Mouse (Mus musculus) adrenal gland, postnatal 14 days (tissue): ENCODE measurements around the gene Wscd2. TPM values are rescaled to one million over a fixed set of nuclear protein-coding genes. Genes with fewer than 3 reads are reported as not detected.
"Not testable (repeated sequence)": the region's sequence is repeated elsewhere in the genome, so short reads cannot be mapped to it uniquely, and the experiment has no call there.

ENCODE experiments used
- DNase-seq: peaks from one replicate; pipeline ENCODE4 v3.0.0; 2021; ENCODE audit warnings: mixed read lengths
- total RNA-seq: library from RNA; stranded (reverse); gene quantifications from 2 replicates; pipeline ENCODE4 v1.2.3, GENCODE M21; 2021

The Wscd2 gene
- total RNA-seq, 1 experiment from 2014 or later, result 5.1 TPM

GRCm38 (mm10) chr5:113584439-113584838 lies 94.3 kb downstream of the Wscd2 start:
- no peak for DNase-seq

- DNase-seq, result not testable (repeated sequence)
Observed at GRCm38 (mm10) chr5:113585619-113586457, 95.7 kb downstream of the Wscd2 start.

GRCm38 (mm10) chr5:113586458-113586849 lies 96.3 kb downstream of the Wscd2 start:
- peak; percentile 21 for DNase-seq

GRCm38 (mm10) chr5:113590010-113590640 lies 100.0 kb downstream of the Wscd2 start:
- DNase-seq, result peak; percentile 3

GRCm38 (mm10) chr5:113591166-113591565 lies 101.0 kb downstream of the Wscd2 start:
- peak; percentile 4 for DNase-seq

- peak; percentile 17 for DNase-seq
Observed at GRCm38 (mm10) chr5:113591751-113592230, 101.7 kb downstream of the Wscd2 start.

GRCm38 (mm10) chr5:113593911-113594705 lies 104.0 kb downstream of the Wscd2 start:
- DNase-seq, result no peak

GRCm38 (mm10) chr5:113596252-113596651 lies 106.1 kb downstream of the Wscd2 start:
- DNase-seq, result peak; percentile 2

GRCm38 (mm10) chr5:113596780-113597353 lies 106.7 kb downstream of the Wscd2 start:
- DNase-seq, result peak; percentile 1

- DNase-seq, result peak; percentile 1
Observed at GRCm38 (mm10) chr5:113600181-113600580, 110.0 kb downstream of the Wscd2 start.

GRCm38 (mm10) chr5:113600803-113601202 lies 110.7 kb downstream of the Wscd2 start:
- no peak for DNase-seq

- DNase-seq, result peak; percentile 1
Observed at GRCm38 (mm10) chr5:113603471-113603870, 113.3 kb downstream of the Wscd2 start.

GRCm38 (mm10) chr5:113604758-113605157 lies 114.6 kb downstream of the Wscd2 start:
- peak; percentile 1 for DNase-seq

- DNase-seq, result no peak
Observed at GRCm38 (mm10) chr5:113606121-113606520, 116.0 kb downstream of the Wscd2 start.

- DNase-seq, result no peak
Observed at GRCm38 (mm10) chr5:113606961-113607785, 117.0 kb downstream of the Wscd2 start.

GRCm38 (mm10) chr5:113607941-113608431 lies 117.9 kb downstream of the Wscd2 start:
- peak; percentile 27 for DNase-seq

GRCm38 (mm10) chr5:113608511-113608910 lies 118.4 kb downstream of the Wscd2 start:
- no peak for DNase-seq

- no peak for DNase-seq
Observed at GRCm38 (mm10) chr5:113609891-113610290, 119.8 kb downstream of the Wscd2 start.

- DNase-seq, result no peak
Observed at GRCm38 (mm10) chr5:113610490-113610889, 120.4 kb downstream of the Wscd2 start.

- no peak for DNase-seq
Observed at GRCm38 (mm10) chr5:113611131-113611530, 121.0 kb downstream of the Wscd2 start.

GRCm38 (mm10) chr5:113611771-113612233 lies 121.7 kb downstream of the Wscd2 start:
- DNase-seq, result no peak
